Mouse (Mus musculus) 3T3-L1 (cell line): Measurements from ENCODE around the gene Zfp382.
A peak's percentile ranks its signal among the peaks of the same experiment; 100 is the strongest.
"Not testable (repeated sequence)": the region's sequence is repeated elsewhere in the genome, so short reads cannot be mapped to it uniquely, and the experiment has no call there.

Source experiments
- DNase-seq: peaks from one replicate; pipeline ENCODE4 v3.0.0-alpha.2; 2015; ENCODE audit warnings: low read depth, low spot score

The Zfp382 gene

GRCm38 (mm10) chr7:30121308-30122187 lies at the start of gene Zfp382:
Gene Zfp382 (plus strand): TSS chr7:30121942.
- DNase-seq, result peak; percentile 82

- peak; percentile 74 for DNase-seq
Measured at GRCm38 (mm10) chr7:30072146-30073028, 49.4 kb upstream of the Zfp382 start, which contains the start of gene Zfp82. Gene Zfp82 (minus strand): TSS chr7:30072900.

DNA sequence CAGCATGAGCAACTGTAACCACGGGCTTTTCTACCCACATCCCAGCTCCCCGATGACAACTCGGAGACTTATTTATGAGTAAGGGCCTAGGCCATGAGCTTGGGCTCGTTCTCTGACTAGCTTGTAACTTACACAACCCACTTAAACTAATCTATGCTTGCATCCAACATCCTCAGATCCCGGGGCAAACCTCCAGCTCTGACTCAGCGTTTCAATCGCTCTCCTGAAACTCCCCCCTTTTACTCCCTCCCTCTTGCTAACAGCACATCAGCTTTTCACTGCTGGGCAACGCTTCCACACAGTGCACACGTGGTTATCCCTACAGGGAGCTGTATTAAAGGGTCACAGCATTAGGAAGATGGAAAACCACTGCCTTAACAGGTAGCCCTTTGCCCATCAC lies 35.2 kb upstream of the Zfp382 start:
- peak; percentile 89 for DNase-seq

DNA sequence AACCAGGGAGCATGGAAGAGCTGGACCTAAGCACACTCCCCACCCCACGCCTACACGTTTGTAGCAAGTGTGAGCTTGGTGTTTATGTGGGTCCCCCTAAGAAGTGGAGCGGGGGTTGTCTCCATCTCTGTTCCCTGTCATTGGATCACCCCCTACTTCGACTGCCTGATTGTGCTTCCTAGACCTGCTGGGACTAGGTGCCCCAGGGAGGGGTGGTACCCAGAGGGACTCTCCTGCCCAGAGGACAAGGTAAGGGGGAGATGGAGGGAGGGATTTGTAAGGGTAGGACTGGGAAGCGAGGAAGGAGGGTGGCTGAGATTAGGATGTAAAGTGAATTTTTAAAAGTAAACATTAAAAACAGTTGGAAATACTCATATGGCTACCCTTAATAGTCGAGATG lies 32.3 kb upstream of the Zfp382 start:
- no peak for DNase-seq

- peak; percentile 97 for DNase-seq
Measured at GRCm38 (mm10) chr7:30090092-30090969, 31.4 kb upstream of the Zfp382 start, which contains the start of the genes Gm26920 and Zfp566. Gene Gm26920 (minus strand): TSS chr7:30090410. Gene Zfp566 (minus strand): TSS chr7:30090527.

DNA sequence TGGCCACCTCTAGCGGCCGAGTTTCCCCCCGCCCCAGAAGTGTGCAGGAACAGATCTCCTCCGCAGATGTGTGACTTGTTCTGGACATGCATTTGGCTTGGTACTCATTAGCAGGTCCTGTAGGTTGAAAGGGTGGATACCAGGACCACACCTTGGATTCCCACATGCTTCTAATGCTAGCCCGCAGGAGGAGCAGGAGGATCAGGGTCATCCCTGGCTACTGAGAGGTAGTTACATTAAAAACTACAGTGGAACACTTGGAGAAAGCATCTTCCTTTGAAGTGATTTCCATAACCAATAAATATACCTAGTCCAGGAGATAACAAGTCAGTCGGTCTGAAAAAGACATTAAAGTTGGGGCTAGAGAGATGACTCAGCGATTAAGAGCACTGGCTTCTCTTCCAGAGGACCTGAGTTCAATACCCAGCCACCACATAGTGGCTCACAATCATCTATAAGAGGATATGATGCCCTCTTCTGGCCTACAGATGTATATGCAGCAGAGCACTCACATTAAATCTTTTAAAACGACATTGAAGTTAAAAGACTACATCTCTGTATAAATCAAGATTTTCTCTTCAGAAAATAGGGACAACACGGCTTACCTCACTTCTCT lies 30.7 kb upstream of the Zfp382 start:
- peak; percentile 69 for DNase-seq

- DNase-seq, result no peak
Measured at GRCm38 (mm10) chr7:30092666-30093065, 29.1 kb upstream of the Zfp382 start.

GRCm38 (mm10) chr7:30093918-30094415 lies 27.8 kb upstream of the Zfp382 start:
- DNase-seq, result no peak

GRCm38 (mm10) chr7:30094646-30095429 lies 26.9 kb upstream of the Zfp382 start, which contains the start of gene Zfp260:
Gene Zfp260 (plus strand): TSS chr7:30094777.
- peak; percentile 93 for DNase-seq

DNA sequence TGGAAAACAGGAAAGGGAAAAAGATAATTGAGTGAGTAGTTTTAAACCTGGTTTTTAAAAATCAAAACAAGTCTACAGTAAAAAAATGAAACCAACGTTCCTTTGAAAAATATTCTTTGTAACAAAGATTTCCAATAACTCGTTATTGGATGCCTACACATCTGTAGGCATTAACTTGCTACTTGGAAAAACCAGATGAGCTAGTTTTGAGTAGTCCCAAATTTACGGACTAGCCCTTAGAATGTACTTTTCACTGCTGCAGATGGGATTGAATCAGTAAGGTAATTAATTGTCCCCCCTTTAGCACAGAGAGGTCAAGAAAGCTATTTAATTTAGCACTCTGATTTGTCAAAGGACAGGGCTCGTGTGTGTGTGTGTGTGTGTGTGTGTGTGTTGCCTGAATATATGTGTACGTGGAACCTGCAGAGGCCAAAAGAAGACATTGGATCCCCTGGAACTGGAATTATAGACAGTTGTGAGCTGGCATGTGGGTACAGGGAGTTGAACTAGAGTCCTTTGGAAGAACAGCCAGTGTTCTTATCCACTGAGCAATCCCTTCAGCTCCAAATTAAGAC lies 26.1 kb upstream of the Zfp382 start:
- peak; percentile 32 for DNase-seq

DNA sequence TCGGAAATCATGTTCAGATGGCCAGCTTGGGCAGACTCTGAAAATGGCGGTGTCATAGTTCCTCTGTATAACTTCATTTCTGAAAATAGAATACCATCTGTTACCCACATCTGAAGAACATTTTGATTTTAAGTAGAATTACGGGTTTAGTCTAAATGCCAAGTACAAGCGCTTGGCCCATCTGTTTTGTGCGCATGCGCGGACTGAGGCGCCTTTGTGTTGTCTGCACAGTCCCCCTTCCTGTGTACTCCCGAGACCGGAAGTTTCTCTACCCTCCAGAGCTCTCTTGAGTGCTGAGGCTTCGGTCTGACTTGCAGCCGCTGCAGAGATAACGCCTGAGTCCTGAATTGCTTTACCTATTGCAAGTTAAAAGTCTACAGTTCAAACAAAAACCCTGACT lies 22.4 kb upstream of the Zfp382 start:
- DNase-seq, result no peak

DNA sequence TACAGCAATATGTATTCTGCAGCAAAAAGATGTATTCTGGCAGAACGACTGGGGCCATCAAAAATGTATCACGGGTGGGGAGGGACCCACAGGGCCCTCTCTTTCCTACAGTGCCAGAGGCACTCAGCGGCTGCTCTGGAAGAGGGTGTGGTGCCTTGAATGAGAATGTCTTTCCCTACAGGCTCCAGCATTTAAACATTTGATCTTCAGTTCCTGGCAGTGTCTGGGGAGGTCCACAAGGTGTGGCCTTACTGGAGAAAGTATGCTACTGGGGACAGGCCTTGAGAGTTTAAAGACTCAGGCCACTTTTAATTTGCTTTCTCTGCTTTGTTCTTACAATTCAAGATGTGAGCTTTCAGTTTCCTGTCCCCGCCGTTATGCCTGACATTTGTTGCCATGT lies 5.7 kb upstream of the Zfp382 start:
- no peak for DNase-seq

DNA sequence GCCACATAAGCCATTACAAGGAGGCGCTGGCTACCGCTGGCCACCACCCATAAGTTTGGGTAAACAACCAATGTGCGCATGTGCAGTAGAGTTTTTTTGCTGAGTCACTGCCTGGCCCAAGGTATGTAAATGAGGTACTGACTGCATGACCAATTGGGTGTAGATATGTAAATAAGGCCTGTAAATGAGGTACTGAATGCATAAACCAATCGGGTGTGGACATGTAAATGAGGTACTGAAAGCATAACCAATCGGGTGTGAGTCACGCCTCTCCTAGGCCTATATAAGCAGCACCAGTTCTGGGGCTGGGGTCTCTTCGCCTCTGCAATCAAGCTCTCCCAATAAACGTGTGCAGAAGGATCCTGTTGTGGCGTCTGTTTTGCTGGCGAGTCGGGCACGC lies 3.8 kb upstream of the Zfp382 start:
- DNase-seq, result not testable (repeated sequence)

GRCm38 (mm10) chr7:30122188-30122530 lies 417 bp downstream of the Zfp382 start:
- peak; percentile 74 for DNase-seq

DNA sequence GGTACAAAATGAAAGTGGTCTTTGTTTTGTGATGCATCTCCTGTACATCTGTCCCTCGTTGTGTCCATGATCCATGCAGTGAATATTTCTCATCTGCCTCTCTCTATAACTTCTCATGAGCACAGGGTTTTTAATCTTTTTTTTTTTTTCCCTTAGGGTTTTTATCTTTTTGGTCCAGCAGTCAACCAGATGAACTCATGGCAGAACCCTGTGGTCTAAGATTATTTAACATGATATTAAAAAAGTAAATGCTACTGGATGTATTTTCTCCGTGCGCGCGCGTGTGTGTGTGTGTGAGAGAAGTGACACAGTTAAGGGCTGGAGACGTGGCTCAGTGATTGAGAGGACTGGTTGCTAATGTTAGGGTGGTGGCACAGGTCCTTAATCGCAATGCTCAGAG lies 8.2 kb downstream of the Zfp382 start:
- DNase-seq, result no peak

- DNase-seq, result no peak
Measured at GRCm38 (mm10) chr7:30132396-30132795, 10.7 kb downstream of the Zfp382 start.

DNA sequence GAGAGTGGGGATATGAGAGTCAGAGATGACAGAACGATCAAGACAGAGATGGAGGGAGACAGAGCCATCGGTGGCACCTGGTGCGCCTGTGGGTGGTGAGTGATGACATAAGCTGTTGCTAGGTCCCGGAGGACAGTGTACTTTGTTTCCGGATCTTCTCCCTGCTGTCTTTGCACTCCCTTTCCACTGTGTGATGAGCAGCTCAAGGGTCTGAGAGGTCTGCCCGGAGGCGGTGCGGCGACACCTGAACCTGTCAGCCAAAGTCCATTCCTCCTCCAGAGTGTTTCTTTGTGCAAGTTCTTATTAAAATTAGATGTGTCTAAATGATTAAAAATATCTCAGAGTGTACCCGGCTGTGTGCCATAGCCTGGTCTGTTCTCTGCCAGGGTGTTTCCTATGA lies 15.1 kb downstream of the Zfp382 start:
- DNase-seq, result no peak

- no peak for DNase-seq
Measured at GRCm38 (mm10) chr7:30143170-30143554, 21.4 kb downstream of the Zfp382 start.

DNA sequence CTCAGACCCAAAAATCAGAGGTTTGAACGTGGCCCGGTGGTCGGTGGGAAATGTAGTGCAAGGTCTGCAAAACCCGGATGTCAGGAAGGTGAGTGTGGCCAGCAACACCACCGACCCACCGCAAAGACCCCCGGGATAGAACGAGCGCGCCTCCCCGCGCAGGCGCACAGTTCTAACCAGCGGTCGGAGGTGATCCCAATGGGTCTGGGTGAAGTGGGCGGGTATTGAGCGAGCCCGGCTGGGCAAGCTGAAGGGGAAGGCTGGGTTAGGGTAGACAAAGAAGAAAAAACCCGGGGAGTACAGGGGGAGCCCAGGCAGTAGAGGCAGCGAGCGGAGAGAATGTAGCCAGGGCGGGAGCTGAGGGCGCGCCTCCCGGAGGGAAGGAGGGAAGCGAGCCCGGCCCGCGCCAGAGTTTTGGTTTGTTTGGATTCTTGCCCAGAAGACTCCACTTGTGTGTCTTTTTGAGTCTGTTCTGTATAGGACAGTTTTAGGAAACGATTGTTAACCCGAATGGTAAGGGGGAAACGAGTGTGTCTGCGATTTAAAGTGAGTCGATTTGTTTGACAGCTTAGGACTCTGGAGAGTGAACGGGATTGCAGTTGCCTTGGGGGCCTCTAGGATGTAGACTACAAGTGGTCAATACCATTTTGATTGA lies 21.9 kb downstream of the Zfp382 start:
- DNase-seq, result no peak
